Comparison of ENCODE assay signal across 8 mouse cellular contexts in the genomic region with DNA sequence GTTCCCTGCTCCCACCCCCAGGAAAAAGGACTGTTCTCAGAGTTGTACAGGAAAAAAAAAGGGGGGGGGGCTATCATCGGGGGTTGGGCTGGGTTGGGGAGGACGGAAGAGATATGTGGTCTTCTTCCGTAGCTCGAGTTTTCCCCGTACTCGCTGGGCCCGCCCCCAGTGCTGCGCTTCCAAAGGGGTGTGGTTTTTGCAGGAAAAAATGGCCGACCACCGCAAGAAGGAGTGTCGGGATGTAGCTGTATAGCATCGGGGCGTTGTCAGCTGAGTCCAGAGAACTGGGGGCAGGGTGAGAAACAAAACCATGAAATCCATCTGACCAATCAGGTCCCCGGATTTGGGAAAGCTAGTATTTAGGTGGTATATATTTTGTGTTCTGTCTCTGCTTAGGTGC. TPM values are rescaled to one million over a fixed set of nuclear protein-coding genes. Genes with fewer than 3 reads are reported as not detected.
DNase-seq lines count a peak whose midpoint lies in the region; ATAC-seq and TF ChIP-seq lines count a peak whose summit lies in the region.

No protein-coding gene starts in this region.

- no peaks in the 10 kb centered on the region for H3K79me2 ChIP-seq in heart, adult 2 months (replicated peaks; ENCODE audit: control insufficient read depth, insufficient read depth, low read length)

- intact Hi-C loops in heart, adult 2 months (cut with DNase I), result loop anchor here (5.0 kb wide), 1 partner anchor 71 kb away; no protein-coding TSS in a partner anchor
- intact Hi-C loops in left cerebral cortex, postnatal 4 days (cut with DNase I), result loop anchor here (10.0 kb wide), 1 partner anchor 74 kb away; no protein-coding TSS in a partner anchor

- no peak for TF ChIP-seq CTCF in heart, adult 2 months (IDR thresholded peaks at IDR 0.05)

- H3K4me3 ChIP-seq in heart, adult 2 months, result peak overlapping the region; percentile 62

- ATAC-seq in megakaryocyte-erythroid progenitor cell, adult 5-6 weeks (replicated peaks; ENCODE audit: low FRiP score, low TSS enrichment, poor library complexity, severe bottlenecking), result peak; percentile 78; the same call in 1 of the 2 replicates

- H3K36me3 ChIP-seq in heart, adult 2 months (ENCODE audit: control insufficient read depth, insufficient read depth, low read length), result no peaks in the 10 kb centered on the region

- no peaks in the 10 kb centered on the region; the same call in 1 of the 2 replicates for H3K4me1 ChIP-seq in heart, adult 2 months (ENCODE audit: control insufficient read depth, insufficient read depth, low read length)

- DNase-seq in urinary bladder, adult 18-20 months (ENCODE audit: low spot score in 2 of 2), result peak; percentile 4 to 7
- DNase-seq in urinary bladder, postnatal 10 days (ENCODE audit: low spot score), result no peak
- peak; percentile 61 for DNase-seq in embryo, embryonic 9.5 days (ENCODE audit: extremely low spot score)
- DNase-seq in heart, adult 2 months, result peak; percentile 49 to 66
- peak; percentile 27 for DNase-seq in kidney, adult 18-20 months
- peak; percentile 76 for DNase-seq in left cerebral cortex, postnatal 4 days
- DNase-seq in right cerebral cortex, postnatal 4 days, result peak; percentile 65

- TF ChIP-seq EP300 in heart, adult 2 months (IDR thresholded peaks at IDR 0.05; ENCODE audit: insufficient read depth, low read depth, low read length), result no peak

- no peaks in the 10 kb centered on the region for H3K27me3 ChIP-seq in heart, adult 2 months (ENCODE audit: control insufficient read depth, insufficient read depth, low read length)

- H3K27ac ChIP-seq in heart, adult 2 months, result peak overlapping the region; percentile 62; the same call in 1 of the 2 replicates

- TF ChIP-seq POLR2A in heart, adult 2 months (IDR thresholded peaks at IDR 0.05; ENCODE audit: insufficient read depth, low read depth, low read length), result no peak

- WGBS in heart, adult 2 months, result 22% methylated on average over 14 of the region's 14 CpGs

- H3K9ac ChIP-seq in heart, adult 2 months (ENCODE audit: low read depth, low read length), result no peak overlapping the region

RNA-seq across cellular contexts. Expression of a gene that starts 0.8 kb away (rescaled TPM):
- 1 to 10 TPM; 4.2 to 4.5 TPM for total RNA-seq in heart, adult 2 months (2021)
- polyA plus RNA-seq in heart, adult 2 months (2012; rRNA removed), result 2.1 and 3.9 TPM in 2 replicates
- total RNA-seq in left cerebral cortex, postnatal 4 days (2021), result 10 to 100 TPM; 55.2 to 61.3 TPM
- total RNA-seq in megakaryocyte-erythroid progenitor cell, adult 5-6 weeks (2014; fragmentation: Nextera tagmentation), result 4.4 and 4.5 TPM in 2 replicates
- total RNA-seq in megakaryocyte-erythroid progenitor cell, adult 5-6 weeks (2017), result 10.6 and 19.0 TPM in 2 replicates

RNA-seq across cellular contexts. Expression of a gene that starts 32.2 kb away (rescaled TPM):
- 1 to 10 TPM; 8.1 to 9.2 TPM for total RNA-seq in heart, adult 2 months (2021)
- 1.0 and 1.8 TPM in 2 replicates for polyA plus RNA-seq in heart, adult 2 months (2012; rRNA removed)
- 10 to 100 TPM; 56.9 to 60.0 TPM for total RNA-seq in left cerebral cortex, postnatal 4 days (2021)
- total RNA-seq in megakaryocyte-erythroid progenitor cell, adult 5-6 weeks (2014; fragmentation: Nextera tagmentation), result 0.30 TPM in 1 of 2 replicates, not detected in the other
- 0.05 and 0.34 TPM in 2 replicates for total RNA-seq in megakaryocyte-erythroid progenitor cell, adult 5-6 weeks (2017)

RNA-seq across cellular contexts. Expression of a gene that starts 32.7 kb away (rescaled TPM):
- total RNA-seq in heart, adult 2 months (2021), result 1 to 10 TPM in 1 of 2 experiments, under 1 TPM in 1; 0.84 to 1.1 TPM
- polyA plus RNA-seq in heart, adult 2 months (2012; rRNA removed), result 0.50 and 0.61 TPM in 2 replicates
- 10 to 100 TPM; 25.8 to 30.4 TPM for total RNA-seq in left cerebral cortex, postnatal 4 days (2021)
- 5.5 and 11.5 TPM in 2 replicates for total RNA-seq in megakaryocyte-erythroid progenitor cell, adult 5-6 weeks (2014; fragmentation: Nextera tagmentation)
- 5.4 and 11.2 TPM in 2 replicates for total RNA-seq in megakaryocyte-erythroid progenitor cell, adult 5-6 weeks (2017)

RNA-seq across cellular contexts. Expression of a gene that starts 37.9 kb away (rescaled TPM):
- 10 to 100 TPM; 16.6 to 17.1 TPM for total RNA-seq in heart, adult 2 months (2021)
- polyA plus RNA-seq in heart, adult 2 months (2012; rRNA removed), result 6.8 and 11.1 TPM in 2 replicates
- 10 to 100 TPM; 74.9 to 83.4 TPM for total RNA-seq in left cerebral cortex, postnatal 4 days (2021)
- total RNA-seq in megakaryocyte-erythroid progenitor cell, adult 5-6 weeks (2014; fragmentation: Nextera tagmentation), result 14.6 and 21.8 TPM in 2 replicates
- total RNA-seq in megakaryocyte-erythroid progenitor cell, adult 5-6 weeks (2017), result 13.5 and 16.2 TPM in 2 replicates

Comparison
In these comparisons a context has a peak if more than half of its experiments do, and no peak if none do; other contexts are left out.
1. RNA of a gene that starts 32.2 kb away (total RNA-seq): 56.9 to 60.0 TPM in left cerebral cortex, postnatal 4 days and 8.1 to 9.2 TPM in heart, adult 2 months; 0.05 to 0.34 TPM in megakaryocyte-erythroid progenitor cell, adult 5-6 weeks; every median in the first group is over 4 times any median in the second.